Comparison of ENCODE assay signal across 7 mouse cellular contexts in genomic region chr17:32350382-32350983, GRCm38 (mm10). TPM values are rescaled to one million over a fixed set of nuclear protein-coding genes. Genes with fewer than 3 reads are reported as not detected.
A peak's percentile ranks its signal among the peaks of the same experiment; 100 is the strongest.
DNase-seq lines count a peak whose midpoint lies in the region; ATAC-seq and TF ChIP-seq lines count a peak whose summit lies in the region.

Gene Akap8l, minus strand, starts transcription at chr17:32350607.

- TF ChIP-seq CTCF in intestine, postnatal 0 days (IDR thresholded peaks at IDR 0.05; ENCODE audit: low read depth) = no peak
- no peak for TF ChIP-seq CTCF in small intestine, adult 2 months (IDR thresholded peaks at IDR 0.05; ENCODE audit: extremely low read depth, insufficient read length, insufficient replicate concordance, low read depth, low read length)

- no peaks in the 10 kb centered on the region for H3K9me3 ChIP-seq in embryonic facial prominence, embryonic 10.5 days
- no peaks in the 10 kb centered on the region for H3K9me3 ChIP-seq in intestine, postnatal 0 days (ENCODE audit: control insufficient read depth)
- H3K9me3 ChIP-seq in midbrain, embryonic 12.5 days = no peaks in the 10 kb centered on the region

- peak within 1 kb of the TSS; percentile 89 for H3K4me3 ChIP-seq in embryonic facial prominence, embryonic 10.5 days
- H3K4me3 ChIP-seq in intestine, postnatal 0 days (ENCODE audit: low read depth, low read length) = peak within 1 kb of the TSS; percentile 67
- peak within 1 kb of the TSS; percentile 79 for H3K4me3 ChIP-seq in midbrain, embryonic 12.5 days
- H3K4me3 ChIP-seq in small intestine, adult 2 months (ENCODE audit: low read depth, low read length) = peak within 1 kb of the TSS; percentile 90

- intact Hi-C loops in left cerebral cortex, postnatal 4 days (cut with DNase I) = no loop called here

- under 1% methylated on average over 37 of the region's 37 CpGs for WGBS in embryonic facial prominence, embryonic 10.5 days
- WGBS in intestine, postnatal 0 days = under 1% methylated on average over 37 of the region's 37 CpGs
- WGBS in midbrain, embryonic 12.5 days = under 1% methylated on average over 37 of the region's 37 CpGs
- under 1% methylated on average over 37 of the region's 37 CpGs for WGBS in small intestine, adult 2 months

- peak within 1 kb of the TSS; percentile 90 for H3K27ac ChIP-seq in embryonic facial prominence, embryonic 10.5 days (replicated peaks)
- H3K27ac ChIP-seq in intestine, postnatal 0 days (ENCODE audit: low read depth, low read length) = peak within 1 kb of the TSS; percentile 51
- peak within 1 kb of the TSS; percentile 79 for H3K27ac ChIP-seq in midbrain, embryonic 12.5 days (replicated peaks)
- peak within 1 kb of the TSS; percentile 60 for H3K27ac ChIP-seq in small intestine, adult 2 months (ENCODE audit: insufficient read depth, low read depth, low read length)

- H3K27me3 ChIP-seq in embryonic facial prominence, embryonic 10.5 days (replicated peaks; ENCODE audit: low read depth, poor library complexity, severe bottlenecking) = no peaks in the 10 kb centered on the region
- no peaks in the 10 kb centered on the region for H3K27me3 ChIP-seq in intestine, postnatal 0 days (replicated peaks; ENCODE audit: control insufficient read depth, insufficient read depth, low read length)
- H3K27me3 ChIP-seq in midbrain, embryonic 12.5 days = no peaks in the 10 kb centered on the region
- no peaks in the 10 kb centered on the region for H3K27me3 ChIP-seq in small intestine, adult 2 months (ENCODE audit: control insufficient read depth, insufficient read depth, low read length)

- H3K9ac ChIP-seq in intestine, postnatal 0 days (ENCODE audit: low read depth, low read length) = peak within 1 kb of the TSS; percentile 61
- peak within 1 kb of the TSS; percentile 78 for H3K9ac ChIP-seq in midbrain, embryonic 12.5 days (replicated peaks)

- peak; percentile 80 for TF ChIP-seq POLR2A in small intestine, adult 2 months (IDR thresholded peaks at IDR 0.05; ENCODE audit: low read depth, low read length)

- peak within 1 kb of the TSS; percentile 86 for H3K4me2 ChIP-seq in intestine, postnatal 0 days (replicated peaks; ENCODE audit: low read depth)
- peak within 1 kb of the TSS; percentile 73 for H3K4me2 ChIP-seq in midbrain, embryonic 12.5 days (replicated peaks)

- DNase-seq in adrenal gland, postnatal 10 days = peak; percentile 95
- peak; percentile 94 for DNase-seq in embryonic facial prominence, embryonic 10.5 days (ENCODE audit: low spot score)
- peak; percentile 90 for DNase-seq in gonadal fat pad, adult 2 months (ENCODE audit: low read depth)
- peak; percentile 96 for DNase-seq in left cerebral cortex, postnatal 4 days

- peak; percentile 98 for ATAC-seq in intestine, postnatal 0 days
- peak; percentile 97 for ATAC-seq in midbrain, embryonic 12.5 days (ENCODE audit: low FRiP score, low read depth)

- peaks cover 21% of the 10 kb centered on the region for H3K4me1 ChIP-seq in embryonic facial prominence, embryonic 10.5 days
- no peaks in the 10 kb centered on the region for H3K4me1 ChIP-seq in intestine, postnatal 0 days (replicated peaks; ENCODE audit: control insufficient read depth, insufficient read depth, low read length)
- H3K4me1 ChIP-seq in midbrain, embryonic 12.5 days = peaks cover 23% of the 10 kb centered on the region
- no peaks in the 10 kb centered on the region for H3K4me1 ChIP-seq in small intestine, adult 2 months (ENCODE audit: control insufficient read depth, insufficient read depth, insufficient read length, low read length)

- peaks cover 26% of the 10 kb centered on the region for H3K36me3 ChIP-seq in embryonic facial prominence, embryonic 10.5 days (replicated peaks)
- H3K36me3 ChIP-seq in intestine, postnatal 0 days (ENCODE audit: control insufficient read depth, insufficient read depth) = peaks cover 17% of the 10 kb centered on the region
- peaks cover 20% of the 10 kb centered on the region for H3K36me3 ChIP-seq in midbrain, embryonic 12.5 days
- H3K36me3 ChIP-seq in small intestine, adult 2 months (ENCODE audit: control insufficient read depth, insufficient read depth, low read length) = peaks cover 13% of the 10 kb centered on the region

RNA-seq across cellular contexts. Expression of gene Akap8l, which starts in this region (rescaled TPM):
- total RNA-seq in adrenal gland, postnatal 10 days (2021) = 100 to 1,000 TPM in 1 of 2 experiments, 10 to 100 TPM in 1; 61.0 to 112 TPM
- polyA plus RNA-seq in embryonic facial prominence, embryonic 10.5 days (2016; fragmentation: Nextera tagmentation; extraction: Ambion mirVana) = 93.0 and 94.5 TPM in 2 replicates
- 114 TPM in 2 replicates for polyA plus RNA-seq in gonadal fat pad, adult 2 months (2012; rRNA removed)
- 21.6 and 26.8 TPM in 2 replicates for polyA plus RNA-seq in intestine, postnatal 0 days (2015; fragmentation: Nextera tagmentation; extraction: Ambion mirVana)
- 100 to 1,000 TPM in 1 of 2 experiments, 10 to 100 TPM in 1; 98.5 to 109 TPM for total RNA-seq in left cerebral cortex, postnatal 4 days (2021)
- polyA plus RNA-seq in midbrain, embryonic 12.5 days (2016; fragmentation: Nextera tagmentation; extraction: Ambion mirVana) = 131 and 133 TPM in 2 replicates
- polyA plus RNA-seq in small intestine, adult 2 months (2012; rRNA removed) = 42.3 and 83.7 TPM in 2 replicates

Comparison
In these comparisons a context has a peak if more than half of its experiments do, and no peak if none do; other contexts are left out.
1. Peak in every context shown above with its lines: DNase-seq, ATAC-seq, H3K4me3 ChIP-seq and H3K27ac ChIP-seq.